Mouse (Mus musculus): ENCODE measurements around the gene E2f2. TPM values are rescaled to one million over a fixed set of nuclear protein-coding genes. Genes with fewer than 3 reads are reported as not detected.
A peak's percentile ranks its signal among the peaks of the same experiment; 100 is the strongest.

The E2f2 gene
- polyA plus RNA-seq, 2 experiments from 2014 or later, result 22.0 to 34.6 TPM

- peak; percentile 71 for ATAC-seq
Observed at GRCm38 (mm10) chr4:136206033-136206893, 34.1 kb downstream of the E2f2 start, which contains the start of gene Asap3. Gene Asap3 (plus strand): TSS chr4:136206365.

GRCm38 (mm10) chr4:136206943-136207342, 34.7 kb downstream of the E2f2 start:
- ATAC-seq, result no peak

- ATAC-seq, result no peak
Observed at GRCm38 (mm10) chr4:136210931-136211330, 38.7 kb downstream of the E2f2 start.

GRCm38 (mm10) chr4:136213629-136214028, 41.4 kb downstream of the E2f2 start:
- no peak for ATAC-seq

GRCm38 (mm10) chr4:136214828-136215227, 42.6 kb downstream of the E2f2 start:
- no peak for ATAC-seq

- no peak for ATAC-seq
Observed at GRCm38 (mm10) chr4:136215576-136215975, 43.4 kb downstream of the E2f2 start.

- no peak for ATAC-seq
Observed at GRCm38 (mm10) chr4:136217063-136217462, 44.9 kb downstream of the E2f2 start.

GRCm38 (mm10) chr4:136218595-136219214, 46.5 kb downstream of the E2f2 start:
- no peak for ATAC-seq

- ATAC-seq, result no peak
Observed at GRCm38 (mm10) chr4:136220133-136220775, 48.1 kb downstream of the E2f2 start.

- ATAC-seq, result no peak
Observed at GRCm38 (mm10) chr4:136223549-136224239, 51.5 kb downstream of the E2f2 start.

- ATAC-seq, result no peak
Observed at GRCm38 (mm10) chr4:136224240-136224559, 52.0 kb downstream of the E2f2 start.

GRCm38 (mm10) chr4:136224677-136225460, 52.7 kb downstream of the E2f2 start:
- no peak for ATAC-seq

- ATAC-seq, result no peak
Observed at GRCm38 (mm10) chr4:136227408-136227807, 55.2 kb downstream of the E2f2 start.

- no peak for ATAC-seq
Observed at GRCm38 (mm10) chr4:136228640-136229039, 56.4 kb downstream of the E2f2 start.

- ATAC-seq, result no peak
Observed at GRCm38 (mm10) chr4:136238669-136239068, 66.5 kb downstream of the E2f2 start.

- no peak for ATAC-seq
Observed at GRCm38 (mm10) chr4:136239111-136239510, 66.9 kb downstream of the E2f2 start.

- ATAC-seq, result peak; percentile 57
Observed at GRCm38 (mm10) chr4:136239622-136240021, 67.4 kb downstream of the E2f2 start.

- no peak for ATAC-seq
Observed at GRCm38 (mm10) chr4:136240123-136240522, 67.9 kb downstream of the E2f2 start.

GRCm38 (mm10) chr4:136240955-136241354, 68.8 kb downstream of the E2f2 start:
- ATAC-seq, result no peak

- ATAC-seq, result no peak
Observed at GRCm38 (mm10) chr4:136242065-136242703, 70.0 kb downstream of the E2f2 start.

- no peak for ATAC-seq
Observed at GRCm38 (mm10) chr4:136242728-136243127, 70.5 kb downstream of the E2f2 start.

GRCm38 (mm10) chr4:136244208-136244607, 72.0 kb downstream of the E2f2 start:
- ATAC-seq, result no peak
